Mouse (Mus musculus) cerebellum, adult 2 months (tissue): ENCODE results near the gene Zbtb39. TPM values are rescaled to one million over a fixed set of nuclear protein-coding genes. Genes with fewer than 3 reads are reported as not detected.

Source experiments
- DNase-seq, 2 experiments: peaks; one replicate each; pipeline ENCODE4 v3.0.0; 2021
- H3K27ac ChIP-seq: fragments of 200-500 bp; 2 replicates; pipeline ENCODE4 v1.5.1; 2012; ENCODE audit warnings: low read length, control low read depth, inconsistent platforms; ENCODE audit not compliant: insufficient read depth
- H3K27me3 ChIP-seq: fragments of 200-500 bp; 2 replicates; pipeline ENCODE4 v1.6.1; 2012; ENCODE audit warnings: inconsistent platforms, mild to moderate bottlenecking, low read length, moderate library complexity; ENCODE audit not compliant: control insufficient read depth, insufficient read depth
- H3K4me1 ChIP-seq: fragments of 200-500 bp; 2 replicates; pipeline ENCODE4 v1.6.1; 2011; ENCODE audit warnings: low read length; ENCODE audit not compliant: control insufficient read depth, insufficient read depth
- H3K4me3 ChIP-seq: fragments of 200-500 bp; replicated peaks from 2 replicates; pipeline ENCODE3; 2011; ENCODE audit warnings: mild to moderate bottlenecking, low read depth, low read length, control low read depth; ENCODE audit not compliant: insufficient read depth
- CTCF ChIP-seq: fragments of 200-500 bp; IDR thresholded peaks from 2 replicates; pipeline ENCODE4 v1.5.1; 2011; ENCODE audit warnings: low read depth, mild to moderate bottlenecking, control low read depth, low read length, moderate library complexity, borderline replicate concordance; ENCODE audit not compliant: insufficient read depth
- POLR2A ChIP-seq: fragments of 200-500 bp; IDR thresholded peaks from 2 replicates; pipeline ENCODE4 v1.6.1; 2011; ENCODE audit warnings: low read length, control low read depth, borderline replicate concordance; ENCODE audit not compliant: insufficient read depth
- WGBS: fragments of 180-500 bp; shearing (Covaris S2); methylation state at CpG from one replicate; pipeline ENCODE4 v1.1.7; 2018; 5-methylcytosine and 5-hydroxymethylcytosine counted together
- polyA plus RNA-seq: library from polyadenylated mRNA; depleted of rRNA; stranded (reverse); fragments of >200 nt; gene quantifications from 2 replicates; pipeline ENCODE4 v1.2.3, GENCODE M21; 2012; rRNA removed

The Zbtb39 gene
- polyA plus RNA-seq: 5.7 and 6.6 TPM in 2 replicates

DNA sequence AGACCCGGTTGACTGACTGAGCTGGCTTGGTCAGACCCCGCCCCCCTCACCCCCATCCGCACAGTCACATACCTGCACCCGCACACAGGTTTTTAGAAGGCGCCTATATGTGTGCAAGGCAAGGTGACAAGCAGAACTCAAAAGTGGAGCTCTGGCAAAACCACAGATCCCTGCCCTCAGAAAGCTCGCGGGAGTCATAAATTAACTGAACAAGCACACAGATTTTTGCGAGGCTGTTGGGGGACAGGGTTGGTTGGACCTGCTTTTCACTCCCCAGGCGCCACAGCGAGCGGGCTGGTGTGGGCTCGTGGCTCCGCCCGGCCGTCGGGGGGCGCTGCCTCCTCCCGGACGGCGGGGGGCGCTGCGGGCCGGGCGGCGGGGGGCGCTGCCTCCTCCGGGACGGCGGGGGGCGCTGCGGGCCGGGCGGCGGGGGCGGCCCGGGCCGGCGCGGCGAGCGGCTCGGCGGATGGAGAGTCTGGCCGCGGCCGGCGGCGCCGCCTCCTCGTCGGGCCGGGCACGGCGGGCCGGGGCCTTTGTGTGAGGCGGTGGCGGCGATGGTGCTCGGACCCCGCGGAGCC is at the start of gene Zbtb39:
Gene Zbtb39, plus strand, starts transcription at position 456 of the 578 bp plus-strand sequence.
- 1% methylated on average over 57 of the region's 61 CpGs for WGBS
- peak; percentile 75 to 76 for DNase-seq
- peak within 1 kb of the TSS; percentile 79 for H3K4me3 ChIP-seq
- no peaks in the 10 kb centered on the region; the same call in 1 of the 2 replicates for H3K4me1 ChIP-seq
- peak within 1 kb of the TSS; percentile 56; the same call in 1 of the 2 replicates for H3K27ac ChIP-seq
- TF ChIP-seq CTCF (no peak), POLR2A (no peak)
- H3K27me3 ChIP-seq: no peaks in the 10 kb centered on the region

- 26% methylated on average over 1 of the region's 1 CpGs for WGBS
- DNase-seq: no peak
- TF ChIP-seq CTCF (0 out of 2 replicates have a peak, but pooled peaks have one; percentile 3), POLR2A (no peak)
- Histone ChIP-seq H3K4me1 (no peaks in the 10 kb centered on the region), H3K27ac (no peak overlapping the region), H3K27me3 (no peaks in the 10 kb centered on the region), H3K4me3 (no peak overlapping the region)
These were observed 48.3 kb upstream of the Zbtb39 start for GRCm38 (mm10) chr10:127691053-127691452.

DNA sequence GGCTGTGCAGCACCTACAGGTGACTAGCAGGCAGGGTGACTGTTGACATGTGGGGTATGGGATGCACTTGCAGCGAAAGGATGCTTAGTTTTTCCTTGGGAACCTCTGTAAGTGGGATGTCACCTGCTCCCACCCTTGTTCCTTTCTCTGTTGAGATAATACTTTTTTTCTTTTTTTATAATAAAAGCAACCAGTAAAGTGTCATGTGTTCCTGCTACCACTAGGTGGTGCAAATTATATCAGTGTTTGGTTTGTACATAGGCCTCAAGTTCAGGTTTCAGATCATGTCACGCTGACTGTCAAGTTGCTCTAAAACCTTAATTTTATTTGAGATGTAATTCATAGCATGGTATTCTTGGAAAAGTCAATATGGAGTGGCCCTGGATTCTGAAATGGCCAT is 44.7 kb upstream of the Zbtb39 start:
- peak; percentile 25; the same call in 1 of the 2 replicates for TF ChIP-seq CTCF
- no peak for TF ChIP-seq POLR2A
- WGBS: 50% methylated on average over 2 of the region's 2 CpGs
- Histone ChIP-seq H3K4me1 (no peaks in the 10 kb centered on the region), H3K27me3 (no peaks in the 10 kb centered on the region), H3K27ac (no peak overlapping the region), H3K4me3 (no peak overlapping the region)
- no peak for DNase-seq

GRCm38 (mm10) chr10:127695775-127696174 is 43.6 kb upstream of the Zbtb39 start:
- Histone ChIP-seq H3K4me3 (no peak overlapping the region), H3K27me3 (no peaks in the 10 kb centered on the region), H3K4me1 (no peaks in the 10 kb centered on the region), H3K27ac (no peak overlapping the region)
- no peak for DNase-seq
- TF ChIP-seq POLR2A: no peak
- no peak for TF ChIP-seq CTCF
- 85% methylated on average over 7 of the region's 7 CpGs for WGBS

DNA sequence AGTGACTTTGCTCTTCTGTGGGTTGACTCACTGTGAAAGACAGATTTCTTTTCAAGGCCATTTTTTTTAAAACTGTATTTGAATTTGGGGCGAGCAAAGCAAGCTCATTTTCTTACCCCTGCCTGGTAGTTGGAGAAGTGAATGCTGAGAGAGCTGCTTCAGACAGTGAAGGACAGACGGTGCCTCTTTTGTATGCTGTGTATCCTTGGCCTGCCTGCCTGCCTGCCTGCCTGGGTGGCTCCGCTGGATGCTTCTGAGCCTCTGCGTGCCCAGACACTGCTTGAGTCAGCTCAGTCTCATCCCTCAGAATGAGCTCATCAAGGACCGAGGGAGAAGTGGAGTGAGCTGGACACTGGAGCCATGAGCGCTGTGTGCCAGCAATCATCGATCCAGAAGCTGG is 40.4 kb upstream of the Zbtb39 start:
- H3K4me1 ChIP-seq: no peaks in the 10 kb centered on the region

GRCm38 (mm10) chr10:127703299-127703698 is 36.0 kb upstream of the Zbtb39 start:
- WGBS: 47% methylated on average over 4 of the region's 4 CpGs
- Histone ChIP-seq H3K4me3 (no peak overlapping the region), H3K27me3 (no peaks in the 10 kb centered on the region), H3K27ac (no peak overlapping the region), H3K4me1 (no peaks in the 10 kb centered on the region)
- TF ChIP-seq POLR2A (no peak), CTCF (no peak)
- DNase-seq: no peak

More for the DNA sequence above, 40.4 kb upstream of the Zbtb39 start:
- Histone ChIP-seq H3K27ac (no peak overlapping the region), H3K27me3 (no peaks in the 10 kb centered on the region), H3K4me3 (no peak overlapping the region)
- TF ChIP-seq POLR2A: no peak
- no peak for TF ChIP-seq CTCF
- WGBS: 58% methylated on average over 7 of the region's 7 CpGs
- no peak for DNase-seq

- H3K4me1 ChIP-seq: no peaks in the 10 kb centered on the region
- TF ChIP-seq CTCF (no peak), POLR2A (no peak)
- 74% methylated on average over 2 of the region's 2 CpGs for WGBS
- no peak for DNase-seq
- no peaks in the 10 kb centered on the region for H3K27me3 ChIP-seq
- no peak overlapping the region for H3K27ac ChIP-seq
- no peak overlapping the region for H3K4me3 ChIP-seq
These were observed 35.0 kb upstream of the Zbtb39 start for GRCm38 (mm10) chr10:127704293-127704692.

- Histone ChIP-seq H3K4me3 (no peak within 1 kb of the TSS), H3K4me1 (no peaks in the 10 kb centered on the region), H3K27ac (no peak within 1 kb of the TSS), H3K27me3 (no peaks in the 10 kb centered on the region)
- no peak for DNase-seq
- 60% methylated on average over 2 of the region's 2 CpGs for WGBS
- TF ChIP-seq CTCF: 0 out of 2 replicates have a peak, but pooled peaks have one; percentile 8
- no peak for TF ChIP-seq POLR2A
These were observed 34.5 kb upstream of the Zbtb39 start, which contains the start of gene Myo1a for GRCm38 (mm10) chr10:127704766-127705220. Gene Myo1a (plus strand): TSS chr10:127705170.
